Mouse (Mus musculus) stomach, embryonic 15.5 days (tissue): ENCODE measurements around the gene Gpr31b. TPM values are rescaled to one million over a fixed set of nuclear protein-coding genes. Genes with fewer than 3 reads are reported as not detected.
"Not testable (repeated sequence)": the region's sequence is repeated elsewhere in the genome, so short reads cannot be mapped to it uniquely, and the experiment has no call there.

Experiments
- ATAC-seq: fragments of 200-750 bp; cut with Nextera tagmentation; 2 replicates; pipeline ENCODE4 v1.8.0; 2017; ENCODE audit warnings: low read depth, moderate number of reproducible peaks, moderate TSS enrichment; ENCODE audit not compliant: insufficient read depth, low FRiP score
- H3K27ac ChIP-seq: fragments of 300-500 bp; sonication (generic); 2 replicates; pipeline ENCODE4 v1.5.1; 2015; ENCODE audit warnings: mild to moderate bottlenecking, inconsistent platforms
- H3K27me3 ChIP-seq: fragments of 300-500 bp; sonication (generic); replicated peaks from 2 replicates; pipeline ENCODE4 v1.6.1; 2015; ENCODE audit warnings: inconsistent platforms
- H3K36me3 ChIP-seq: fragments of 300-500 bp; sonication (generic); 2 replicates; pipeline ENCODE4 v1.6.1; 2015; ENCODE audit warnings: inconsistent platforms
- H3K4me1 ChIP-seq: fragments of 300-500 bp; sonication (generic); 2 replicates; pipeline ENCODE4 v1.6.1; 2015; ENCODE audit warnings: inconsistent platforms
- H3K4me2 ChIP-seq: fragments of 300-500 bp; sonication (generic); 2 replicates; pipeline ENCODE4 v1.6.1; 2015; ENCODE audit warnings: mild to moderate bottlenecking, inconsistent platforms
- H3K4me3 ChIP-seq: fragments of 300-500 bp; sonication (generic); replicated peaks from 2 replicates; pipeline ENCODE4 v1.5.1; 2015; ENCODE audit warnings: inconsistent platforms
- H3K9ac ChIP-seq: fragments of 300-500 bp; sonication (generic); 2 replicates; pipeline ENCODE4 v1.6.1; 2015; ENCODE audit warnings: inconsistent platforms
- H3K9me3 ChIP-seq: fragments of 300-500 bp; sonication (generic); 2 replicates; pipeline ENCODE4 v1.6.1; 2016; ENCODE audit warnings: inconsistent platforms
- WGBS: fragments of 180-500 bp; shearing (Covaris S2); methylation state at CpG from one replicate; pipeline ENCODE4 v1.1.7; 2015; 5-methylcytosine and 5-hydroxymethylcytosine counted together
- polyA plus RNA-seq: library from polyadenylated mRNA; unstranded; fragments of >200 nt; fragmentation: Nextera tagmentation; extraction: Ambion mirVana; gene quantifications from 2 replicates; pipeline ENCODE4 v1.2.1, GENCODE M21; 2015

Gpr31b gene
- polyA plus RNA-seq, 1 experiment from 2014 or later, result not detected

DNA sequence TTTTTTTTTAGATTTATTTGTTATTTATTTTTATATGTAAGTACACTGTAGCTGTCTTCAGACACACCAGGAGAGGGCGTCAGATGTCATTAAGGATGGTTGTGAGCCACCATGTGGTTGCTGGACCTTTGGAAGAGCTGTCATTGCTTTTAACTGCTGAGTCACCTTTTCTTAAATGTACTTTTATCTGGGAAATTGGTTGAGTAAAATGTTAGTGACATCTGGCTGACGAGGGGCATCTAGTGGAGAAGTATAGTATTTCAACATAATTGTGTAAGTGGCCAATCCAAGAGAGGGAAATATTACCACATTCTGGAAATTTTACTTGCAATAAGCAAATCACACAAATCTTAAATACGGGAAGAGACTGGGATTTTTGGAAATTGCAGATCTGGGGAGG is 42.2 kb downstream of the Gpr31b start:
- no peaks in the 10 kb centered on the region for H3K9me3 ChIP-seq
- no peak for ATAC-seq
- 23% methylated on average over 3 of the region's 3 CpGs for WGBS
- peaks cover 8% of the 10 kb centered on the region; the same call in 1 of the 2 replicates for H3K36me3 ChIP-seq
- H3K4me3 ChIP-seq, result no peak overlapping the region
- no peak overlapping the region for H3K4me2 ChIP-seq
- no peaks in the 10 kb centered on the region for H3K27me3 ChIP-seq
- H3K4me1 ChIP-seq, result no peaks in the 10 kb centered on the region; the same call in 1 of the 2 replicates
- no peak overlapping the region for H3K27ac ChIP-seq
- no peak overlapping the region for H3K9ac ChIP-seq

- no peak for ATAC-seq
- Histone ChIP-seq H3K9ac (peak overlapping the region; percentile 69), H3K4me1 (no peaks in the 10 kb centered on the region; the same call in 1 of the 2 replicates), H3K27ac (peak overlapping the region; percentile 93), H3K27me3 (no peaks in the 10 kb centered on the region), H3K4me2 (peak overlapping the region; percentile 73), H3K4me3 (peak overlapping the region; percentile 95), H3K9me3 (no peaks in the 10 kb centered on the region), H3K36me3 (peaks cover 4% of the 10 kb centered on the region; the same call in 1 of the 2 replicates)
- 3% methylated on average over 10 of the region's 10 CpGs for WGBS
Measured at GRCm38 (mm10) chr17:13008528-13008927, 43.6 kb downstream of the Gpr31b start.

- Histone ChIP-seq H3K4me3 (peak overlapping the region; percentile 95), H3K4me2 (peak overlapping the region; percentile 73), H3K27ac (peak overlapping the region; percentile 93), H3K4me1 (no peaks in the 10 kb centered on the region; the same call in 1 of the 2 replicates), H3K9me3 (no peaks in the 10 kb centered on the region), H3K36me3 (peaks cover 4% of the 10 kb centered on the region; the same call in 1 of the 2 replicates), H3K27me3 (no peaks in the 10 kb centered on the region), H3K9ac (peak overlapping the region; percentile 69)
- peak; percentile 99 for ATAC-seq
- WGBS, result under 1% methylated on average over 71 of the region's 76 CpGs
Measured at GRCm38 (mm10) chr17:13007730-13008425, 44.2 kb downstream of the Gpr31b start.

DNA sequence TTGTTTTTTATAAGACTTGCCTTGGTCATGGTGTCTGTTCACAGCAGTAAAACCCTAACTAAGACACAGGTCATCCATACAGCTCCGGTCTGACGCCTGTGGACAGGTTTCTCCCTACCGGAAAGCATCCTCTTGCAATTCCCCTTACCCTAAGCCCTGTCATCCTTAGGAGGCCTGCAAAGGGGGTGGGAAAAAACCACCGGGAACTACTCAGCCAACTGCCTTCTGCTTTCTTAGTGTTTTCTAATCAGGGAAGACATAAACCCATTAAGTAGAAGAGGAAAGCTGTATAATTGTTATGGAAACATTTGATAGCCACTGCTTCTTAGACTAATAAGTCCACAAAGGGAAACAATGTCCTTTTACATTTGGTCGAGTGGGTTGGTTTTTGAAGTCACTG is 45.1 kb downstream of the Gpr31b start:
- Histone ChIP-seq H3K36me3 (peaks cover 2% of the 10 kb centered on the region; the same call in 1 of the 2 replicates), H3K9me3 (no peaks in the 10 kb centered on the region), H3K4me1 (no peaks in the 10 kb centered on the region; the same call in 1 of the 2 replicates), H3K27ac (no peak overlapping the region; the same call in 1 of the 2 replicates), H3K4me2 (peak overlapping the region; percentile 73), H3K4me3 (peak overlapping the region; percentile 95), H3K27me3 (no peaks in the 10 kb centered on the region), H3K9ac (no peak overlapping the region)
- ATAC-seq, result no peak
- WGBS, result 50% methylated on average over 5 of the region's 5 CpGs

DNA sequence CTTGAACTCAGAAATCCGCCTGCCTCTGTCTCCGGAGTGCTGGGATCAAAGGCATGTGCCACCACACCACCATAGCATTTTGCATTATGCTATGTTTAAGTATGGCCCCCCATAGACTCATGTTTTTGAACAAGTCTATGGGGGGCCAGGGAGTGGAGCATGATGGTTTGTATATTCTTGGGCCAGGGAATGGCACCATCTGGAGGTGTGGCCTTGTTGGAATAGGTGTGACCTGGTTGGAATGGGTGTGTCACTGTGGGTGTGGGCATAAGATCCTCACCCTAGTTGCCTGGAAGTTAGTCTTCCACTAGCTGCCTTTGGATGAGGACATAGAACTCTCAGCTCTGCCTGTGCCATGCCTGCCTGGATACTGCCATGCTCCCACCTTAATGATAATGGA is 45.5 kb downstream of the Gpr31b start, which contains the start of gene Sod2:
Gene Sod2, plus strand, starts transcription at position 301 of the 400 bp plus-strand sequence.
- 93% methylated on average over 2 of the region's 2 CpGs for WGBS
- H3K4me2 ChIP-seq, result peak within 1 kb of the TSS; percentile 73
- H3K9me3 ChIP-seq, H3K36me3 ChIP-seq, ATAC-seq, H3K9ac ChIP-seq, H3K27me3 ChIP-seq, H3K4me1 ChIP-seq: not testable (repeated sequence)
- H3K27ac ChIP-seq, result peak within 1 kb of the TSS; percentile 78
- peak within 1 kb of the TSS; percentile 95 for H3K4me3 ChIP-seq

DNA sequence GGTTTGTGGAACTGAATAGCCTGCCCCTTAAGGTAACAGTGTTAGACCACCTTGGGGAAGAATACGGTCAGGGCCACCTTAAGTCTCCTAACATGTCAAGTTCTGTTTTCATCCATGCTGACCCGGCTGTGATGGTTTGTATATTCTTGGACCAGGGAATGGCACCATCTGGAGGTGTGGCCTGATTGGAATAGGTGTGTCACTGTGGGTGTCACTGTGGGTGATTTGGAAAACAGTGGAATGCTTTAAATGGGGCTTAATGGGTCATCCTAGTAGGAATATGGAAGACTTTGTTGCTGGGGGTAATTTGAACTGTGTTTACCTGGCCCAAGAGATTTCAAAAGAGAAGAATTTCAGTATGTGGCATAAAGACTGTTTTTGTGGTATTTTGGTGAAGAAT is 47.7 kb downstream of the Gpr31b start:
- H3K9ac ChIP-seq, H3K4me1 ChIP-seq, H3K4me2 ChIP-seq, H3K4me3 ChIP-seq, ATAC-seq, H3K27ac ChIP-seq, H3K27me3 ChIP-seq, H3K9me3 ChIP-seq, H3K36me3 ChIP-seq: not testable (repeated sequence)
- WGBS, result 76% methylated on average over 2 of the region's 2 CpGs

GRCm38 (mm10) chr17:13002243-13002642 is 49.9 kb downstream of the Gpr31b start:
- 88% methylated on average over 5 of the region's 5 CpGs for WGBS
- H3K4me1 ChIP-seq, H3K36me3 ChIP-seq, H3K27ac ChIP-seq, H3K4me2 ChIP-seq, H3K27me3 ChIP-seq, H3K9ac ChIP-seq, H3K9me3 ChIP-seq, H3K4me3 ChIP-seq, ATAC-seq: not testable (repeated sequence)

Other genes with a start within 250 kb of the Gpr31b start
- 0.82 and 1.2 TPM in 2 replicates for gene Mas1, start 184.2 kb downstream of the Gpr31b start, polyA plus RNA-seq
- gene Mrgprh, start 176.3 kb downstream of the Gpr31b start, polyA plus RNA-seq, result 0.06 TPM in 1 of 2 replicates, not detected in the other
- gene Pnldc1, start 142.1 kb downstream of the Gpr31b start, polyA plus RNA-seq, result 1.0 and 1.3 TPM in 2 replicates
- gene Tcp1, start 136.6 kb downstream of the Gpr31b start, polyA plus RNA-seq, result 369 and 399 TPM in 2 replicates
- 147 and 163 TPM in 2 replicates for gene Mrpl18, start 136.0 kb downstream of the Gpr31b start, polyA plus RNA-seq
- 1.2 and 1.6 TPM in 2 replicates for gene Acat3, start 111.7 kb downstream of the Gpr31b start, polyA plus RNA-seq
- gene Acat2, start 91.5 kb downstream of the Gpr31b start, polyA plus RNA-seq, result 146 and 154 TPM in 2 replicates
- gene Wtap, start 58.1 kb downstream of the Gpr31b start, polyA plus RNA-seq, result 119 and 122 TPM in 2 replicates
- gene Sod2, start 45.5 kb downstream of the Gpr31b start, polyA plus RNA-seq, result 139 and 140 TPM in 2 replicates
- gene Tcp10b, start 8.8 kb upstream of the Gpr31b start, polyA plus RNA-seq, result 0.06 and 0.09 TPM in 2 replicates
- not detected in 2 replicates for gene Unc93a, start 79.5 kb upstream of the Gpr31b start, polyA plus RNA-seq
- not detected in 2 replicates for gene Smok2a, start 168.9 kb upstream of the Gpr31b start, polyA plus RNA-seq
- not detected in 2 replicates for gene Smok2b, start 178.0 kb upstream of the Gpr31b start, polyA plus RNA-seq